Mouse (Mus musculus) cortical plate, adult 2 months (tissue): Measurements from ENCODE around the gene Scarb1. TPM values are rescaled to one million over a fixed set of nuclear protein-coding genes. Genes with fewer than 3 reads are reported as not detected.
"Not testable (repeated sequence)": the region's sequence is repeated elsewhere in the genome, so short reads cannot be mapped to it uniquely, and the experiment has no call there.

ENCODE experiments used
- H3K27ac ChIP-seq: fragments of 200-500 bp; 2 replicates; pipeline ENCODE4 v1.5.1; 2012; ENCODE audit warnings: low read length, control low read depth, inconsistent platforms; ENCODE audit not compliant: insufficient read depth
- H3K4me1 ChIP-seq: fragments of 200-500 bp; 2 replicates; pipeline ENCODE4 v1.6.1; 2011; ENCODE audit warnings: low read length; ENCODE audit not compliant: control insufficient read depth, insufficient read depth
- H3K4me3 ChIP-seq: fragments of 200-500 bp; 2 replicates; pipeline ENCODE4 v1.5.1; 2011; ENCODE audit warnings: mild to moderate bottlenecking, low read length, control low read depth; ENCODE audit not compliant: insufficient read depth
- CTCF ChIP-seq: fragments of 200-500 bp; IDR thresholded peaks from 2 replicates; pipeline ENCODE4 v1.5.1; 2011; ENCODE audit warnings: mild to moderate bottlenecking, control low read depth, low read length; ENCODE audit not compliant: insufficient read depth; ENCODE audit errors: extremely low read depth
- POLR2A ChIP-seq: fragments of 200-500 bp; IDR thresholded peaks from 2 replicates; pipeline ENCODE4 v1.6.1; 2011; ENCODE audit warnings: mild to moderate bottlenecking, low read length, control low read depth; ENCODE audit not compliant: insufficient read depth; ENCODE audit errors: extremely low read depth
- polyA plus RNA-seq: library from polyadenylated mRNA; depleted of rRNA; stranded (reverse); fragments of >200 nt; gene quantifications from 2 replicates; pipeline ENCODE4 v1.2.3, GENCODE M21; 2012; rRNA removed

Gene Scarb1
- 32.6 and 33.8 TPM in 2 replicates for polyA plus RNA-seq

- Histone ChIP-seq H3K4me3 (peak within 1 kb of the TSS; percentile 87), H3K4me1 (no peaks in the 10 kb centered on the region), H3K27ac (peak within 1 kb of the TSS; percentile 26)
- TF ChIP-seq CTCF (no peak), POLR2A (peak; percentile 67; the same call in 1 of the 2 replicates)
These were observed at the start of gene Scarb1 for GRCm38 (mm10) chr5:125340547-125341262. TSS of gene Scarb1 (minus strand) at chr5:125341094.

DNA sequence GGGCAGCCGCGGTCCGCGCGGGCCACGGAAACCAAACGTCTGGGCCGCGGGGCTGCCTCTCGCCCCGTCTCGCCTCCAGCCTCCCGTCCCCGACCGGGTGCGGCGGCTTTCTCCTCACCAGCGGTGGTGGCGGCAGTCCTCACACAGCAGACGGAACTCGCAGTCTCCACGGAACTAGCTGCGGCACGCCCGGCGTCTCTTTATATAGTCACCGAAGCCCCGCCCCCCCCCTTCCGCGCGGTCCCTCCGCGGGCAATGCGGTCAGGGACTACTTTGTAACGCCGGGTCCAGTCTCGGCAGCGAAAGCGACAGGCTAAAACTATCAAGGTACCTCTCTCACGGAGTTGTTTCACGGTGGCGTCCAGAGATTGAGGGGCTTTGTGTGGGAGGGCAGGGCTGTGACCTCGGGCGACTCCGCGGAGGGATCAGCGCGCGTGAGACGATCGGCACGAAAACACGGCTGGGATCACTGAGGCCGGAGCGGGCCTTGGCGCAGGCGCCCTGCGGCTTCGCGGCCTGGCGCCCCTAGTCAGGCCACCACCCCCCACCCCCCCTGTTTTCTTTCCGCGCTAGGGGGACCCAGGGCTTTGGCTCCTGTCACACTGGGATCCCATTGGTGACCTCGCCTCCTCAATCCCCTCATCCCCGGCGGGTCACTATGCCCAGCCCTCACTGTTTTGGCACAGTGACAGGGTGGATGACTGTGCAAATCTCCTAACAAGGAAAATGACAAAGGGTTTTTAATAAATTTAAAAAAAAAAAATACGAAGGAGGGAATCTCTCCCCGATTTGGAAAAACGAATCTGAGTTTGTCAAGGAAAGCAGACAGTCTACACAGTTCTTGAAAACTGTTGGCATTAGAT is 48.9 kb upstream of the Scarb1 start, which contains the start of gene Ubc:
Gene Ubc (minus strand): TSS at position 624 of the 863 bp plus-strand sequence.
- peak; percentile 97 for TF ChIP-seq POLR2A
- no peak for TF ChIP-seq CTCF
- Histone ChIP-seq H3K4me3 (peak within 1 kb of the TSS; percentile 88), H3K27ac (peak within 1 kb of the TSS; percentile 100), H3K4me1 (peaks cover 6% of the 10 kb centered on the region; the same call in 1 of the 2 replicates)

- TF ChIP-seq CTCF, result no peak
- TF ChIP-seq POLR2A, result no peak
- Histone ChIP-seq H3K4me3 (peak within 1 kb of the TSS; percentile 88), H3K27ac (peak within 1 kb of the TSS; percentile 100), H3K4me1 (peaks cover 9% of the 10 kb centered on the region; the same call in 1 of the 2 replicates)
These were observed 48.3 kb upstream of the Scarb1 start, which contains the start of gene Gm10382 for GRCm38 (mm10) chr5:125389131-125389578. TSS of gene Gm10382 (plus strand) at chr5:125389322.

- H3K27ac ChIP-seq, result peak overlapping the region; percentile 100
- TF ChIP-seq POLR2A, result no peak
- peak overlapping the region; percentile 88 for H3K4me3 ChIP-seq
- peaks cover 9% of the 10 kb centered on the region; the same call in 1 of the 2 replicates for H3K4me1 ChIP-seq
These were observed 47.6 kb upstream of the Scarb1 start for GRCm38 (mm10) chr5:125388358-125389092.

- H3K27ac ChIP-seq, H3K4me3 ChIP-seq, H3K4me1 ChIP-seq: not testable (repeated sequence)
These were observed 46.4 kb upstream of the Scarb1 start for GRCm38 (mm10) chr5:125387295-125387694.

DNA sequence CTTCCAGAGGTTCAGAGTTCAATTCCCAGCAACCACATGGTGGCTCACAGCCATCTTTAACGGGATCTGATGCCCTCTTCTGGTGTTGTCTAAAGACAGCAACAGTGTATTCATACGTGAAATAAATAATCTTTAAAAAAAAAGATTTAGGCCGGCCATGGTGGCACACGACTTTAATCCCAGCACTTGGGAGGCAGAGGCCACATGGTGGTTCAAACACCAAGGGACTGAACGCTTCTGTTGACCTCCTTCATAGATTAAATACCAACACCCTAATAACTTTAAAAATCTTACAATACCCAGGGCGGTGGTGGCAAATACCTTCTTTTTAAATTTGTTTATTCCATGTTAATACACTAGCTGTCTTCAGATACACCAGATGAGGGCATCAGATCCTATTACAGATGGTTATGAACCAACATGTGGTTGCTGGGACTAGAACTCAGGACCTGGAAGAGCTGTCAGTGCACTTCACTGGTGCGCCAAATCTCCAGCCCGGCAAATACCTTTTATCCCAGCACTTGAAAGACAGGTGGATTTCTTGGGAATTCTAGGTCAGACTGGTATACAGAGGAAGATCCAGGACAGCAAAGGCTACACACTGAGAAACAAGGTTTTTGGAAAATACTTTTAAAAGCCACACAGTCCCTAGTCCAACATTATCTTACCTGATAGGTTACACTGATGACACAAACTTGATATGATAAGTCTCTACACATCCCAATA is 44.5 kb upstream of the Scarb1 start:
- TF ChIP-seq POLR2A, result no peak
- TF ChIP-seq CTCF, result no peak
- Histone ChIP-seq H3K4me3 (peak overlapping the region; percentile 29; the same call in 1 of the 2 replicates), H3K4me1 (peaks cover 4% of the 10 kb centered on the region; the same call in 1 of the 2 replicates), H3K27ac (no peak overlapping the region)

- H3K4me3 ChIP-seq, result peak overlapping the region; percentile 29; the same call in 1 of the 2 replicates
- TF ChIP-seq POLR2A (peak; percentile 22; the same call in 1 of the 2 replicates), CTCF (no peak)
- peaks cover 4% of the 10 kb centered on the region; the same call in 1 of the 2 replicates for H3K4me1 ChIP-seq
- no peak overlapping the region for H3K27ac ChIP-seq
These were observed 43.8 kb upstream of the Scarb1 start for GRCm38 (mm10) chr5:125384512-125385214.

DNA sequence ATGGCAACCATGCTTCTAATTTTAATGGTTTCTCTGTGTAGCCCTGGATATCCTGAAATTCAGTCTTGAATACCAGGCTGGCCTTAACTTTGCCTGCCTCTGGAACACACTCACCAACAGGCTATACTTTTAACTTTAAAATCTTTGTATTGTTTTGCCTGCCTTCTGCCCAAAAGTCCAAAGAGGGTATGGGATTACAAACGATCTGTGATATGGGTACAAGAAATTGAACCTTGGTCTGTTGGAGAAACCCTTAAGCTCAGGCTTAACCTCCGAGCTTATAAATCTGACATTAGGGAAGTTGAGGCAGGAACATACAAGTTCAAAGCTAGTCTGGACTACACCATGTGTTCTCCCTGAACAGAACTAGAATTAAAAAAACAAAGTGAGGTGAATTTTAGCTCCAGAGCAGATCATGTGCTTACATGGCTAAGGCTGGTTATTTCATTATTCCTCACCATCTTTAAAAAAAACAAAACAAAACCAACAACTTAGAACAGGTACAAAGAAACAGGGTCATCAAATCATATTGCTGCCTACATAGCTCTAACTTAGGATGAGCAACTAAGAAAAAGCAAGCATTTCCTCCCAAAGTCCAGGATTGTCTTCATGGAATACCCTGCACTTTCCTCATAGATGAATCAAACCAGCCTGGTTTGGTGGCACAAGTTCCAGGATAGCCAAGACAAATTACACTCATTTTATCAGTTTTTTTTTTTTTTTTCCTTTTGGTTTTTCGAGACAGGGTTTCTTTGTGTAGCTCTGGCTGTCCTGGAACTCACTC is 42.9 kb upstream of the Scarb1 start:
- no peak for TF ChIP-seq CTCF
- no peak; the same call in 1 of the 2 replicates for TF ChIP-seq POLR2A
- Histone ChIP-seq H3K27ac (no peak overlapping the region), H3K4me1 (peaks cover 4% of the 10 kb centered on the region; the same call in 1 of the 2 replicates), H3K4me3 (no peak overlapping the region)
